Mouse (Mus musculus): ENCODE results near the gene Zbtb20. TPM values are rescaled to one million over a fixed set of nuclear protein-coding genes. Genes with fewer than 3 reads are reported as not detected.

Gene Zbtb20
- polyA plus RNA-seq, 1 experiment from 2014 or later: 44.1 TPM

GRCm38 (mm10) chr16:43256191-43256899 lies 380.7 kb downstream of the Zbtb20 start:
- no peak for DNase-seq (ENCODE audit: low spot score)
- H3K9ac ChIP-seq (ENCODE audit: low read length): no peak overlapping the region
- H3K4me2 ChIP-seq (ENCODE audit: low read depth): no peak overlapping the region
- H3K27me3 ChIP-seq (ENCODE audit: control insufficient read depth, insufficient read depth, low read length): no peaks in the 10 kb centered on the region
- WGBS: 83% methylated on average over 3 of the region's 3 CpGs
- H3K36me3 ChIP-seq (ENCODE audit: control insufficient read depth, insufficient read depth, low read length): no peaks in the 10 kb centered on the region
- no peak overlapping the region for H3K4me3 ChIP-seq (ENCODE audit: low read depth, low read length)
- no peaks in the 10 kb centered on the region for H3K4me1 ChIP-seq (ENCODE audit: control insufficient read depth, insufficient read depth, low read length)
- no peak overlapping the region for H3K27ac ChIP-seq (ENCODE audit: low read depth, low read length)
- no peaks in the 10 kb centered on the region for H3K9me3 ChIP-seq (ENCODE audit: control insufficient read depth, low read length)
- ATAC-seq (ENCODE audit: insufficient read depth, low FRiP score, low TSS enrichment): no peak

- Histone ChIP-seq H3K4me3 (ENCODE audit: low read depth, low read length) (no peak overlapping the region), H3K4me1 (ENCODE audit: control insufficient read depth, insufficient read depth, low read length) (no peaks in the 10 kb centered on the region), H3K9ac (ENCODE audit: low read length) (no peak overlapping the region), H3K27me3 (ENCODE audit: control insufficient read depth, insufficient read depth, low read length) (no peaks in the 10 kb centered on the region), H3K9me3 (ENCODE audit: control insufficient read depth, low read length) (no peaks in the 10 kb centered on the region), H3K36me3 (ENCODE audit: control insufficient read depth, insufficient read depth, low read length) (no peaks in the 10 kb centered on the region), H3K4me2 (ENCODE audit: low read depth) (no peak overlapping the region), H3K27ac (ENCODE audit: low read depth, low read length) (no peak overlapping the region)
- ATAC-seq (ENCODE audit: insufficient read depth, low FRiP score, low TSS enrichment) (no peak), DNase-seq (ENCODE audit: low spot score) (no peak)
- WGBS: 77% methylated on average over 1 of the region's 1 CpGs
These were observed 381.2 kb downstream of the Zbtb20 start for GRCm38 (mm10) chr16:43256900-43257281.

DNA sequence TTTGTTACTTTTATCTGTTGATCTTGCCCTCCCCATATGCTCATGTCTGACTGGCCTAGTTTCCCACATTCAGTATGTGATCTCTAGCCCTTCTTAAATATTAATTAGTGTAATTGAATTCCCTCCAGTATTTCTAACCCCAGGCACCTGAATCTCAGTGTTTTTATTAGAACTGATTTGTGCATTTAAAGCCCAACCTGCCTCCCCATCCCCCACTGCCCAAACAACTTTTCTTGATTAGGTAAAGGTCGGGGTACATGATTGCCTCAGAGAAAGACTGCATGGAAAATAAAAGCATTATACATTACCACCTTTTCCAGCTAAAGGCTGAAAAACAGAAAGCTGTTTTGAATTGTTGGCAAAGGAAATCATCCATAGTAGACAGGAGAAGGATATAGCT lies 383.8 kb downstream of the Zbtb20 start:
- 70% methylated on average over 1 of the region's 1 CpGs for WGBS

DNA sequence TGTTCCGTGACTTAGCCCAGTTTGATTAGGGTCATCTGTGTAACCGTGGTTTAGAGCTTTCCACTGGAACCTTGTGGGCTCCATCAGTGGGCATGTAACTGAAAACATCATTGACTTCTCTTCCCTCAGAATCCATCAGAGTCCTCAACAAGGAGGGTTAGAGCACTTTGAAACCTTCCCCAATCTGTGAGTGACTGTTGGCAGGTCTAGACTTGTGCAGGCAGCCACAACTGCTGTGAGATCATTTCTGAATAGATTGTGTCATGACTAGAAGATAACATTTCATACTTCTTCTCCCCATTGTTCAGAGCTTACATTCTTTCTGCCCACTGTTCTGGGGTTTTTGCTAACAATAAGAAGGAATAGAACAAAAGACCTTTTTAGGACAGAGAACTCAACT lies 385.2 kb downstream of the Zbtb20 start:
- no peak overlapping the region for H3K9ac ChIP-seq (ENCODE audit: low read length)
- no peak overlapping the region for H3K4me3 ChIP-seq (ENCODE audit: low read depth, low read length)
- DNase-seq (ENCODE audit: low spot score): no peak

More for the DNA sequence above, 383.8 kb downstream of the Zbtb20 start:
- Histone ChIP-seq H3K27me3 (ENCODE audit: control insufficient read depth, insufficient read depth, low read length) (no peaks in the 10 kb centered on the region), H3K36me3 (ENCODE audit: control insufficient read depth, insufficient read depth, low read length) (no peaks in the 10 kb centered on the region), H3K9ac (ENCODE audit: low read length) (no peak overlapping the region), H3K27ac (ENCODE audit: low read depth, low read length) (no peak overlapping the region), H3K4me1 (ENCODE audit: control insufficient read depth, insufficient read depth, low read length) (no peaks in the 10 kb centered on the region), H3K9me3 (ENCODE audit: control insufficient read depth, low read length) (no peaks in the 10 kb centered on the region), H3K4me3 (ENCODE audit: low read depth, low read length) (no peak overlapping the region), H3K4me2 (ENCODE audit: low read depth) (no peak overlapping the region)
- no peak for ATAC-seq (ENCODE audit: insufficient read depth, low FRiP score, low TSS enrichment)
- DNase-seq (ENCODE audit: low spot score): no peak

GRCm38 (mm10) chr16:43274057-43274595 lies 398.4 kb downstream of the Zbtb20 start:
- Histone ChIP-seq H3K27ac (ENCODE audit: low read depth, low read length) (no peak overlapping the region), H3K36me3 (ENCODE audit: control insufficient read depth, insufficient read depth, low read length) (no peaks in the 10 kb centered on the region), H3K27me3 (ENCODE audit: control insufficient read depth, insufficient read depth, low read length) (no peaks in the 10 kb centered on the region), H3K9me3 (ENCODE audit: control insufficient read depth, low read length) (no peaks in the 10 kb centered on the region), H3K4me1 (ENCODE audit: control insufficient read depth, insufficient read depth, low read length) (no peaks in the 10 kb centered on the region), H3K4me3 (ENCODE audit: low read depth, low read length) (no peak overlapping the region), H3K9ac (ENCODE audit: low read length) (no peak overlapping the region), H3K4me2 (ENCODE audit: low read depth) (no peak overlapping the region)
- no peak for ATAC-seq (ENCODE audit: insufficient read depth, low FRiP score, low TSS enrichment)
- WGBS: 70% methylated on average over 2 of the region's 2 CpGs
- no peak for DNase-seq (ENCODE audit: low spot score)

More for the DNA sequence above, 385.2 kb downstream of the Zbtb20 start:
- Histone ChIP-seq H3K4me1 (ENCODE audit: control insufficient read depth, insufficient read depth, low read length) (no peaks in the 10 kb centered on the region), H3K4me2 (ENCODE audit: low read depth) (no peak overlapping the region), H3K27ac (ENCODE audit: low read depth, low read length) (no peak overlapping the region), H3K9me3 (ENCODE audit: control insufficient read depth, low read length) (no peaks in the 10 kb centered on the region), H3K27me3 (ENCODE audit: control insufficient read depth, insufficient read depth, low read length) (no peaks in the 10 kb centered on the region), H3K36me3 (ENCODE audit: control insufficient read depth, insufficient read depth, low read length) (no peaks in the 10 kb centered on the region)
- WGBS: 79% methylated on average over 2 of the region's 2 CpGs
- ATAC-seq (ENCODE audit: insufficient read depth, low FRiP score, low TSS enrichment): no peak

- no peak for ATAC-seq (ENCODE audit: insufficient read depth, low FRiP score, low TSS enrichment)
- 75% methylated on average over 4 of the region's 4 CpGs for WGBS
These were observed 401.1 kb downstream of the Zbtb20 start for GRCm38 (mm10) chr16:43276764-43277163.

DNA sequence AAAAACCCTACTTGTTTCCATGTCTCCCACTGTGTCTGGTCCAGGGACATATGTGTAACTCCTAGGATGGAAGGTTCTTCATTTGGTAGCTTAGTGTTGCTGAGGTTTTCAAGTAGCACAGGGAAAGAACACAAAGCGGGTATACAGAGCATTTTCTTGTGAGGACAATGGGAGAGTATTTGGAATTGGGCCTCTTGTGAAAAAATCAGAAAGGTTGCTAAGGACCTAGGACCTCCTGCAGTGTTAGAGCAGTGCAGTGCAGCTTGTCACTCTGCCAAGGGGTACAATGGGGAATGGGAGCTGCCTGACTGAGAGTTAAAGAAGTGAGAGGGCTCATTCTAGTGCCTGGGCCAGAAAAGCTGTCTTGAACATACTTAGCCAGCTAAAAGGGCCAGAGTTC lies 410.6 kb downstream of the Zbtb20 start:
- no peak overlapping the region for H3K4me2 ChIP-seq (ENCODE audit: low read depth)
- no peaks in the 10 kb centered on the region for H3K27me3 ChIP-seq (ENCODE audit: control insufficient read depth, insufficient read depth, low read length)
- no peak overlapping the region for H3K4me3 ChIP-seq (ENCODE audit: low read depth, low read length)
- H3K27ac ChIP-seq (ENCODE audit: low read depth, low read length): no peak overlapping the region
- H3K9me3 ChIP-seq (ENCODE audit: control insufficient read depth, low read length): no peaks in the 10 kb centered on the region
- no peak for DNase-seq (ENCODE audit: low spot score)
- H3K4me1 ChIP-seq (ENCODE audit: control insufficient read depth, insufficient read depth, low read length): 0 out of 2 replicates have a peak, but pooled peaks cover 5% of the 10 kb centered on the region
- 58% methylated on average over 1 of the region's 1 CpGs for WGBS
- no peak overlapping the region for H3K9ac ChIP-seq (ENCODE audit: low read length)
- ATAC-seq (ENCODE audit: insufficient read depth, low FRiP score, low TSS enrichment): peak; percentile 78
- H3K36me3 ChIP-seq (ENCODE audit: control insufficient read depth, insufficient read depth, low read length): no peaks in the 10 kb centered on the region

More at GRCm38 (mm10) chr16:43276764-43277163, 401.1 kb downstream of the Zbtb20 start:
- H3K9ac ChIP-seq (ENCODE audit: low read length): no peak overlapping the region
- no peaks in the 10 kb centered on the region for H3K36me3 ChIP-seq (ENCODE audit: control insufficient read depth, insufficient read depth, low read length)
- H3K9me3 ChIP-seq (ENCODE audit: control insufficient read depth, low read length): no peaks in the 10 kb centered on the region
- no peaks in the 10 kb centered on the region for H3K4me1 ChIP-seq (ENCODE audit: control insufficient read depth, insufficient read depth, low read length)
- no peak for DNase-seq (ENCODE audit: low spot score)
- no peak overlapping the region for H3K4me3 ChIP-seq (ENCODE audit: low read depth, low read length)
- H3K27ac ChIP-seq (ENCODE audit: low read depth, low read length): no peak overlapping the region
- H3K27me3 ChIP-seq (ENCODE audit: control insufficient read depth, insufficient read depth, low read length): no peaks in the 10 kb centered on the region
- no peak overlapping the region for H3K4me2 ChIP-seq (ENCODE audit: low read depth)

- 54% methylated on average over 1 of the region's 1 CpGs for WGBS
- H3K27ac ChIP-seq (ENCODE audit: low read depth, low read length): no peak overlapping the region
- ATAC-seq (ENCODE audit: insufficient read depth, low FRiP score, low TSS enrichment): peak; percentile 56; the same call in 1 of the 2 replicates
These were observed 411.2 kb downstream of the Zbtb20 start for GRCm38 (mm10) chr16:43286783-43287383.

DNA sequence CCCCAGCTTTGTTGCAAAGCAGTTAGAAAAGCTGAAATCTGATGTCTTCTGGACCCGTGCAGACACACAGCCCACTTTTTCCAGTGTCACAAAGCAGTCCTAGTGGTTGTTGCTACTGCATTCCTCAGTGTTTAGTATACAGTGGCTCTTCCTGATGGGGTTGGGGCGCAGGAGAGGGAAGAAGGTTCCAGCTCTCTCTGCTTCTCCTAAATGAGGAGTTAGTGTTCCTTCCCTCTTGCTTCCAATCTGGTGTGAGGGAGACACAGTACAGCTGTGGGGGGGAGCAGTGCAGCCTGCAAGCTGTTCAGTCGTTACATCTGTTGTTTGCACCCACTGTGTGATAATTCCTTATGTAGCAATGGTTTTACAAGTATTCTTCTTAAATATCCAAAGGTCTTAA lies 415.7 kb downstream of the Zbtb20 start:
- Histone ChIP-seq H3K9me3 (ENCODE audit: control insufficient read depth, low read length) (no peaks in the 10 kb centered on the region), H3K4me3 (ENCODE audit: low read depth, low read length) (no peak overlapping the region), H3K4me1 (ENCODE audit: control insufficient read depth, insufficient read depth, low read length) (0 out of 2 replicates have a peak, but pooled peaks cover 2% of the 10 kb centered on the region), H3K36me3 (ENCODE audit: control insufficient read depth, insufficient read depth, low read length) (no peaks in the 10 kb centered on the region), H3K4me2 (ENCODE audit: low read depth) (no peak overlapping the region), H3K27me3 (ENCODE audit: control insufficient read depth, insufficient read depth, low read length) (no peaks in the 10 kb centered on the region), H3K9ac (ENCODE audit: low read length) (no peak overlapping the region), H3K27ac (ENCODE audit: low read depth, low read length) (no peak overlapping the region)
- WGBS: 75% methylated on average over 3 of the region's 3 CpGs
- ATAC-seq (ENCODE audit: insufficient read depth, low FRiP score, low TSS enrichment) (no peak), DNase-seq (ENCODE audit: low spot score) (no peak)

More at GRCm38 (mm10) chr16:43286783-43287383, 411.2 kb downstream of the Zbtb20 start:
- no peaks in the 10 kb centered on the region for H3K27me3 ChIP-seq (ENCODE audit: control insufficient read depth, insufficient read depth, low read length)
- H3K4me2 ChIP-seq (ENCODE audit: low read depth): no peak overlapping the region
- H3K9me3 ChIP-seq (ENCODE audit: control insufficient read depth, low read length): no peaks in the 10 kb centered on the region
- no peaks in the 10 kb centered on the region for H3K36me3 ChIP-seq (ENCODE audit: control insufficient read depth, insufficient read depth, low read length)
- no peak overlapping the region for H3K9ac ChIP-seq (ENCODE audit: low read length)
- H3K4me1 ChIP-seq (ENCODE audit: control insufficient read depth, insufficient read depth, low read length): 0 out of 2 replicates have a peak, but pooled peaks cover 5% of the 10 kb centered on the region
- no peak overlapping the region for H3K4me3 ChIP-seq (ENCODE audit: low read depth, low read length)
- no peak for DNase-seq (ENCODE audit: low spot score)

Data from neural tube, embryonic 11.5 days (tissue).